7 mouse cellular contexts compared by ENCODE assay signal in genomic region chr10:59172539-59172938, GRCm38 (mm10).
"Had no signal": no experiment of that assay in that cellular context is flagged by ENCODE, and none has a peak within 500 bp of the region (broad histone marks: within the 10 kb centered on the region; RNA-seq: fewer than 3 reads in every experiment).

No protein-coding gene starts in this region.

- DNase-seq: kidney, adult 11 months; lung, adult 2 months; lung, postnatal 14 days; right cerebral cortex, postnatal 25 days had no signal

- H3K4me3 ChIP-seq: limb, embryonic 10.5 days; midbrain, embryonic 13.5 days had no signal

- H3K9ac ChIP-seq: liver, embryonic 14.5 days; midbrain, embryonic 13.5 days had no signal

- H3K9me3 ChIP-seq: limb, embryonic 10.5 days; midbrain, embryonic 13.5 days had no signal

- H3K27me3 ChIP-seq: midbrain, embryonic 13.5 days had no signal

- ATAC-seq: midbrain, embryonic 13.5 days had no signal

- H3K4me1 ChIP-seq: limb, embryonic 10.5 days; midbrain, embryonic 13.5 days had no signal

- H3K4me2 ChIP-seq: midbrain, embryonic 13.5 days had no signal

- H3K27ac ChIP-seq: limb, embryonic 10.5 days; liver, embryonic 14.5 days; midbrain, embryonic 13.5 days had no signal
